Mouse (Mus musculus) neural tube, embryonic 14.5 days (tissue): ENCODE results near the gene Thrb. TPM values are rescaled to one million over a fixed set of nuclear protein-coding genes. Genes with fewer than 3 reads are reported as not detected.

Experiments used
- ATAC-seq: fragments of 200-750 bp; cut with Nextera tagmentation; 2 replicates; pipeline ENCODE4 v1.8.0; 2017; ENCODE audit warnings: low read depth, mild to moderate bottlenecking, moderate TSS enrichment, moderate library complexity
- H3K27ac ChIP-seq: fragments of 300-500 bp; sonication (generic); 2 replicates; pipeline ENCODE4 v1.5.1; 2014; ENCODE audit warnings: low read depth, mild to moderate bottlenecking, control low read depth, low read length, moderate library complexity, mixed read lengths
- H3K27me3 ChIP-seq: fragments of 300-500 bp; sonication (generic); 2 replicates; pipeline ENCODE4 v1.6.1; 2014; ENCODE audit warnings: low read length; ENCODE audit not compliant: control insufficient read depth, insufficient read depth
- H3K36me3 ChIP-seq: fragments of 300-500 bp; sonication (generic); 2 replicates; pipeline ENCODE4 v1.6.1; 2014; ENCODE audit warnings: low read length, mixed read lengths; ENCODE audit not compliant: control insufficient read depth, insufficient read depth
- H3K4me1 ChIP-seq: fragments of 300-500 bp; sonication (generic); 2 replicates; pipeline ENCODE4 v1.6.1; 2014; ENCODE audit warnings: low read length; ENCODE audit not compliant: control insufficient read depth, insufficient read depth
- H3K4me2 ChIP-seq: fragments of 300-500 bp; sonication (generic); 2 replicates; pipeline ENCODE4 v1.6.1; 2014; ENCODE audit warnings: mild to moderate bottlenecking, low read depth, low read length, control low read depth
- H3K4me3 ChIP-seq: fragments of 300-500 bp; sonication (generic); 2 replicates; pipeline ENCODE4 v1.5.1; 2014; ENCODE audit warnings: low read depth, low read length, control low read depth, mixed read lengths
- H3K9ac ChIP-seq: fragments of 300-500 bp; sonication (generic); replicated peaks from 2 replicates; pipeline ENCODE4 v1.6.1; 2014; ENCODE audit warnings: low read depth, mild to moderate bottlenecking, control low read depth, low read length, mixed read lengths
- H3K9me3 ChIP-seq: fragments of 300-500 bp; sonication (generic); 2 replicates; pipeline ENCODE4 v1.6.1; 2016; ENCODE audit warnings: low read length; ENCODE audit not compliant: control insufficient read depth
- WGBS: fragments of 180-500 bp; shearing (Covaris S2); extraction: QIAGEN DNeasy Blood & Tissue Kit; methylation state at CpG from one replicate; pipeline ENCODE4 v1.1.7; 2014; 5-methylcytosine and 5-hydroxymethylcytosine counted together
- polyA plus RNA-seq: library from polyadenylated mRNA; unstranded; fragments of >200 nt; fragmentation: Nextera tagmentation; extraction: Ambion mirVana; gene quantifications from 2 replicates; pipeline ENCODE4 v1.2.1, GENCODE M21; 2014

Gene Thrb
- polyA plus RNA-seq, 1 experiment from 2014 or later: 1.7 TPM

DNA sequence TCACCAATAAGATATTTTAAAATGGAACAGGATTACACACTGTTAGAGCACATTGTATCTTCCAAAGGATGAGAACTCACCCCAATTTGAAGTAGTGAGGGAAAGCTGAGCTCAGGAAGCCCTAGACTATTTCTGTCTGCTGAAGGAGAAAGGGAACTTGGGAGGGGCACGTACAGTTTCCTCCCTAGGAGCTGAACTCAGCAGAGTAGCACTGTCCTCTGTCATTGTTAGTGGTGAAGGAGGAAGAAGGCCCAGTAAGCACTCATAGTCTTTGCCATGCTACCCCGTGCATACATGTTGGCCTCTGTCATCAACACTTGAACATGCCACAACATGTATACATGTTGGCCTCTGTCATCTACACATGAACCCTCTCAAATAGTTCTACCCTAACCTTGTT lies 294.0 kb downstream of the Thrb start:
- H3K9me3 ChIP-seq: no peaks in the 10 kb centered on the region
- 88% methylated on average over 2 of the region's 2 CpGs for WGBS
- no peak overlapping the region for H3K4me3 ChIP-seq
- no peaks in the 10 kb centered on the region for H3K36me3 ChIP-seq
- no peak overlapping the region for H3K27ac ChIP-seq
- H3K4me2 ChIP-seq: no peak overlapping the region
- H3K27me3 ChIP-seq: no peaks in the 10 kb centered on the region
- no peak for ATAC-seq
- no peak overlapping the region for H3K9ac ChIP-seq
- H3K4me1 ChIP-seq: no peaks in the 10 kb centered on the region

DNA sequence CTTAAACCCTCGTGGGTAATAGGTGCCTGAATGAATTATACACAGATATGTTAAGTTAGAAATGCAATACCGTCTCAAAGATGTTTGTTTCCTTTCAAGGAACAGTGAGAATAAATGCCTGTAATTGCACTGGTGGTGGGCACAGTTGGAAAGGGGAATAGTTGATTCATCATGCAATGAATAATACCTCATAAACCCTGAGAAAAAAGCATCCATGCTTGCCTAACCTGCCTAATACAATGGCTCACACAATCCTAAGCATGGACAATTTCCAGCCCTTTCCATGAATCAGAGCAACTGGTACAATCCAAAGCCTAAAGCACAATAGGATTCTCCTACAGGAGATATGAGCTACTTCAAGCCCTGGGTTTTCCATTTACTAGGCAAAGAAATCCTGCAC lies 299.8 kb downstream of the Thrb start:
- Histone ChIP-seq H3K9ac (no peak overlapping the region), H3K36me3 (no peaks in the 10 kb centered on the region), H3K27me3 (no peaks in the 10 kb centered on the region), H3K27ac (no peak overlapping the region), H3K9me3 (no peaks in the 10 kb centered on the region), H3K4me3 (no peak overlapping the region), H3K4me1 (no peaks in the 10 kb centered on the region), H3K4me2 (no peak overlapping the region)
- WGBS: 48% methylated on average over 2 of the region's 2 CpGs
- ATAC-seq: no peak

DNA sequence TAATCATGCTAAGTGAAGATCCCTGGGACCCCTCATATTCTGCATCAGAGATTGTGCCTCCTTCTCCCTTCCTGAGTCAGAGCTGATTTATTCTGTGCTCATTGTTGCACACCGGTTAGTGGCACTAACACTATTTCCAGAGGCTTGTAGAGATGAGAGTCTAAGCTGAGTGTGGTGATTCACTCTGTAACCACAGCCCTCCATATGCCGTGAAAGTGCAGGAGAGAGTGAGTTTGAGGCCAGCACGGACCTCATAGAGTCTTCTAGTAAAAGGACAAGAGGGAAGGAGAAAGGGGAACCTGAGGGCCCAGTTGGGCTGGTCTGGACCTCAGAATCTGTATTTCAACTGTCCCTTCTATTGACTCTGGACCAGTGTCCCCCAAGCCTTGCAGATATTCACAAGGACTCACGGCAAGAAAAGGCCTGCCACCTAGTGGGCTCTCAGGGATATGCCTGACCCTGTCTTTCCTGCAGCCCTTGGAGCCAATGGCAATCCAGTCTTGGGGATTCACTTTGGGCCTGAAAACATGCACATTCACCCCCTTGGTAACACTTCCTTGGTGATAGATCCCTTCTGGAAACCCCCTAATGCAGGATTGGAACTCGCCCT lies 307.2 kb downstream of the Thrb start:
- no peak overlapping the region for H3K9ac ChIP-seq

DNA sequence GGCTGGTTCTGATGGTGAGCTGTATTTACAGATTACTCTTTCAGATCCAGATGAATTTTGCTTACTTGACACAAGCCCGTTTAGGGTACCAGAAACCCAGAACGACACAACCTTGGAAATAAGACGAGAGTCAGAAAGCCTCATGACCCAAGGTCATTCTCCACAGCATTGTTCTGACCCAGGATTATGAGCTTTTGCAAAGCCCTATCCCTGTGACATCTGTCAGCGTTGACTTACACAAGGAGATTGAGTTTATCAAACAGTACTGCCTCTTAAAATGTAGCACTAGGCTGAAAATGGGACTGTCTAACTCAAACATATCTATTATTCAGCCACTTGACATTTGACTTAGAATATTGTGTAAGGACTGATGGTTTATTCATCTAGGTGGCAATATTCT lies 312.1 kb downstream of the Thrb start:
- ATAC-seq: no peak
- H3K27ac ChIP-seq: no peak overlapping the region

More for the DNA sequence above, 307.2 kb downstream of the Thrb start:
- Histone ChIP-seq H3K9me3 (no peaks in the 10 kb centered on the region), H3K27me3 (no peaks in the 10 kb centered on the region), H3K4me3 (no peak overlapping the region), H3K4me2 (no peak overlapping the region), H3K27ac (no peak overlapping the region), H3K4me1 (no peaks in the 10 kb centered on the region), H3K36me3 (no peaks in the 10 kb centered on the region)
- 40% methylated on average over 5 of the region's 5 CpGs for WGBS
- peak; percentile 93 for ATAC-seq

DNA sequence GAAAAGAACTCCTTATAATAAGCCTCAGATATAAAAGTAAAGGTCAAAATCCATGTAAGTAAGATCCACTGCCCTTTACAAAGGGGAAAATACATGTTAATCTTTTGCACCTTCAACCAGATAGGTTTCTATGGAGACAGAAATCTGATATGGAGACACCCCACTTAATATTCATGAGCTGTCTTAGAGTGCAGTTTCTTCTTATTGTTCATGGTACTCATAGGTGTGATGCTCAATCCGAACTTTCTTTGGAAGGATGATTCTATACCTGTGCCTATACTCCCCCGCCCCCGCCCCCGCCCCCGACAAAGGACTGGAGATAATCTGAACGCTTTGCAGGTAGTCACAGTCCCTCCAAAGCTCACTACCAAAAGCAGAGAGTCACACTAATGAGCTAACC lies 312.6 kb downstream of the Thrb start:
- H3K9me3 ChIP-seq: no peaks in the 10 kb centered on the region
- ATAC-seq: no peak
- WGBS: 82% methylated on average over 6 of the region's 6 CpGs

More for the DNA sequence above, 312.1 kb downstream of the Thrb start:
- H3K27me3 ChIP-seq: no peaks in the 10 kb centered on the region
- no peaks in the 10 kb centered on the region for H3K4me1 ChIP-seq
- no peaks in the 10 kb centered on the region for H3K9me3 ChIP-seq
- H3K4me3 ChIP-seq: no peak overlapping the region
- no peaks in the 10 kb centered on the region for H3K36me3 ChIP-seq
- no peak overlapping the region for H3K4me2 ChIP-seq
- H3K9ac ChIP-seq: no peak overlapping the region
- WGBS: 87% methylated on average over 4 of the region's 4 CpGs

DNA sequence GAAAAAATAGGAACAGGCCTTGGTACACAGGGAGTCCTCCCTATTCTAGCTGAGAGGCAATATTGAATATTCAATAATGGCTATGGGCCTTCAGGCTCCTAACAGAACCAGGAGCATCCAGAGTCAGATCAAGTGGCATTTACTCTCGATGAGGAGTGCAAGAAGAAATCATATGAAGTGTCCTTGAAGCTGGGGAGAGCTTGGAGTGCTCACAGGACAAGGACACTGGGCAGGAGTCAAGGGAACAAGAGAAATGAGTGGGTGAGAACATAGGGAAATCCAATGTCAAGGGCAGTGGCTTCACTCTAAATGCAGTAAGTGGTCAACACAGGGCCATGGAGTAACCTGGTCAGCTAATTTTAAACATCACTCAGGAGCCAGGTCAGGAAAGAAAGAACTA lies 315.7 kb downstream of the Thrb start:
- no peak for ATAC-seq
- Histone ChIP-seq H3K27me3 (no peaks in the 10 kb centered on the region), H3K36me3 (no peaks in the 10 kb centered on the region), H3K4me1 (no peaks in the 10 kb centered on the region), H3K4me3 (no peak overlapping the region), H3K9me3 (no peaks in the 10 kb centered on the region), H3K9ac (no peak overlapping the region), H3K4me2 (no peak overlapping the region), H3K27ac (no peak overlapping the region)
- 75% methylated on average over 1 of the region's 1 CpGs for WGBS

More for the DNA sequence above, 312.6 kb downstream of the Thrb start:
- Histone ChIP-seq H3K9ac (no peak overlapping the region), H3K4me2 (no peak overlapping the region), H3K27ac (no peak overlapping the region), H3K4me1 (no peaks in the 10 kb centered on the region), H3K4me3 (no peak overlapping the region), H3K36me3 (no peaks in the 10 kb centered on the region), H3K27me3 (no peaks in the 10 kb centered on the region)

DNA sequence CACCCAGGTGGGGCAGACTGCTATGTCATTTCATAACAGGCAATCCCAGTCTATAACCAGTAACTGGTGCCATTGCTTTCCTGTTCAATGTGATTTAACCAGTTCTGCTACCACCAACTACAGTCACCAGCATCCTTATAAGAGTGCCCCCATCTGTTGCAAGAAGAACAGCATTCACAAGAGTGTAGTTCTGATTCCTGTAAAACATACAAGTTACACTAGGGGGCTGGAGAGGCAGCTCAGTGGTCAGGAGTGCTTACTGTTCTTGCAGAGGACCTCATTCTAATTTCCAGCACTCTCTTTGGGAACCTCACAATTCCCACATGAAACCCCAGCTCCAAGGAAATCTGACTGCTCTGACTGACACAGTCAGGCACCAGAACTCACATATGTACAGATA lies 318.2 kb downstream of the Thrb start:
- Histone ChIP-seq H3K9ac (no peak overlapping the region), H3K4me3 (no peak overlapping the region), H3K4me1 (no peaks in the 10 kb centered on the region), H3K27ac (no peak overlapping the region), H3K27me3 (no peaks in the 10 kb centered on the region), H3K4me2 (no peak overlapping the region), H3K9me3 (no peaks in the 10 kb centered on the region), H3K36me3 (no peaks in the 10 kb centered on the region)
- ATAC-seq: no peak

DNA sequence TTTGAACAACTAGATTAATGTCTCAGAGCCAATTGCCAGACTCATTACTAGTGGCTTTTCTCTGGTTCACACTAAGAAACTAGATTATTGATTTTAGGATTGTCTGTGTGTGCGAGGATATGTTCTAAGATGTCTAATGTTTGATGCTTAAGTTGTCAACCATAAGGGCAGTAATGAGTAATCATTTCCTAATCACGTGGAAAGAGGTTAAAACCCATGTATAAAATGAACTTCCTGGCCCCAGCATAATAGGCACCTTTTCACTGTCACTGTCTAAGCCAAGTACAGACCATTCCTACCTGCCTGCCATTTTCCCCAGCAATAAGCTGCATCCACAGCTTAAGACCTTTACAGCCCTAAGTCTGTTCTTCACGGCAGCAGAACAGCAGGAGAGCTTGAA lies 321.2 kb downstream of the Thrb start:
- H3K27me3 ChIP-seq: no peaks in the 10 kb centered on the region
- no peak overlapping the region for H3K4me3 ChIP-seq
- no peak for ATAC-seq
- no peak overlapping the region for H3K27ac ChIP-seq
- H3K4me2 ChIP-seq: no peak overlapping the region
- no peaks in the 10 kb centered on the region for H3K36me3 ChIP-seq
- WGBS: 62% methylated on average over 3 of the region's 3 CpGs
- H3K9ac ChIP-seq: no peak overlapping the region
- no peaks in the 10 kb centered on the region for H3K9me3 ChIP-seq
- no peaks in the 10 kb centered on the region for H3K4me1 ChIP-seq

DNA sequence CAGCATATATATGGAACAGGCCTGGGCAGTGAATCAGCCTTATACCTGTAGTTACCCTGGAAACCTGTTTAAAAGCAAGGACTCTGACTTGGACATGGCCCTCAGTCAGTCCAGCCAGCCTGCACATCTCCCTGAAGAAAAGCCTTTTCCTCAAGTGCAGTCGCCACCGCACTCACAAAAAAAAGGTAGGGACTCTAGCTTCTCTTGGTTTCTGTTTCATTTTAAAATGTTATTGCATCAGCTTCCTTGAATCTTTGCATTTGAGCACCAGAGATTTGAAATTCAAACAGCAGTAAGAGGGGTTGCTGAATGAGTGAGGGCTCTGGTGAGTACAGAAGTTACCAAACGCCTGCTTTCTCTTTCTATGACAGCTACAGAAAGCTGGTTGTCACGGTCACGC lies 322.0 kb downstream of the Thrb start:
- Histone ChIP-seq H3K4me1 (no peaks in the 10 kb centered on the region), H3K4me3 (no peak overlapping the region), H3K9me3 (no peaks in the 10 kb centered on the region), H3K4me2 (no peak overlapping the region), H3K27ac (no peak overlapping the region), H3K9ac (no peak overlapping the region), H3K36me3 (no peaks in the 10 kb centered on the region), H3K27me3 (no peaks in the 10 kb centered on the region)
- WGBS: 91% methylated on average over 5 of the region's 5 CpGs
- no peak for ATAC-seq
